ENCODE assay signal across 23 mouse cellular contexts in genomic region chr2:29042124-29042523, GRCm38 (mm10). TPM values are rescaled to one million over a fixed set of nuclear protein-coding genes. Genes with fewer than 3 reads are reported as not detected.
A peak's percentile ranks its signal among the peaks of the same experiment; 100 is the strongest.
DNase-seq lines count a peak whose midpoint lies in the region; ATAC-seq and TF ChIP-seq lines count a peak whose summit lies in the region.
"Had no signal": no experiment of that assay in that cellular context is flagged by ENCODE, and none has a peak within 500 bp of the region (broad histone marks: within the 10 kb centered on the region; RNA-seq: fewer than 3 reads in every experiment).

No protein-coding gene starts in this region.

- H3K9ac ChIP-seq in hindbrain, embryonic 16.5 days (ENCODE audit: low read depth, low read length): no peak overlapping the region
- H3K9ac ChIP-seq in liver, postnatal 0 days (replicated peaks): no peak overlapping the region
- no peak overlapping the region for H3K9ac ChIP-seq in liver, embryonic 12.5 days
- H3K9ac ChIP-seq in MEL (ENCODE audit: control insufficient read depth, low read depth, low read length, poor library complexity, severe bottlenecking): no peak overlapping the region
- H3K9ac ChIP-seq: embryonic facial prominence, embryonic 12.5 days; heart, embryonic 13.5 days; limb, embryonic 13.5 days; liver, embryonic 14.5 days; neural tube, embryonic 15.5 days had no signal

- peaks cover 49% of the 10 kb centered on the region for H3K4me1 ChIP-seq in hindbrain, embryonic 10.5 days (replicated peaks)
- H3K4me1 ChIP-seq in hindbrain, embryonic 16.5 days (ENCODE audit: control insufficient read depth, insufficient read depth, low read depth, low read length): peaks cover 15% of the 10 kb centered on the region
- H3K4me1 ChIP-seq in liver, postnatal 0 days (ENCODE audit: insufficient read depth): no peaks in the 10 kb centered on the region
- no peaks in the 10 kb centered on the region for H3K4me1 ChIP-seq in liver, embryonic 12.5 days
- no peaks in the 10 kb centered on the region for H3K4me1 ChIP-seq in MEL (ENCODE audit: control insufficient read depth in 1 of 2, insufficient read depth in 2 of 2, low read length in 2 of 2)
- H3K4me1 ChIP-seq: embryonic facial prominence, embryonic 12.5 days; heart, embryonic 13.5 days; limb, embryonic 13.5 days had no signal

- H3K9me3 ChIP-seq in hindbrain, embryonic 10.5 days: no peaks in the 10 kb centered on the region
- H3K9me3 ChIP-seq in hindbrain, embryonic 16.5 days (ENCODE audit: control insufficient read depth, low read length): no peaks in the 10 kb centered on the region
- H3K9me3 ChIP-seq in liver, postnatal 0 days (ENCODE audit: low read length): no peaks in the 10 kb centered on the region
- no peaks in the 10 kb centered on the region for H3K9me3 ChIP-seq in liver, embryonic 12.5 days (replicated peaks)
- no peaks in the 10 kb centered on the region for H3K9me3 ChIP-seq in MEL (replicated peaks; ENCODE audit: insufficient read depth, low read length)
- H3K9me3 ChIP-seq: embryonic facial prominence, embryonic 12.5 days; heart, embryonic 13.5 days; limb, embryonic 13.5 days; neural tube, embryonic 15.5 days had no signal

- H3K4me3 ChIP-seq in hindbrain, embryonic 10.5 days: no peak overlapping the region
- H3K4me3 ChIP-seq in hindbrain, embryonic 16.5 days (ENCODE audit: low read length): no peak overlapping the region
- no peak overlapping the region for H3K4me3 ChIP-seq in liver, postnatal 0 days (ENCODE audit: low read depth, low read length)
- no peak overlapping the region for H3K4me3 ChIP-seq in liver, embryonic 12.5 days
- no peak overlapping the region for H3K4me3 ChIP-seq in MEL (ENCODE audit: control insufficient read depth in 1 of 2, insufficient read depth in 1 of 2, low read depth in 2 of 2, low read length in 2 of 2)
- H3K4me3 ChIP-seq: embryonic facial prominence, embryonic 12.5 days; erythroblast, embryonic 14.5 days; heart, embryonic 13.5 days; limb, embryonic 13.5 days; neural tube, embryonic 15.5 days had no signal

- H3K27me3 ChIP-seq in hindbrain, embryonic 10.5 days (ENCODE audit: insufficient read depth, poor library complexity, severe bottlenecking): peaks cover 96% of the 10 kb centered on the region
- H3K27me3 ChIP-seq in hindbrain, embryonic 16.5 days (replicated peaks; ENCODE audit: control insufficient read depth, insufficient read depth, low read length): peaks cover 12% of the 10 kb centered on the region
- no peaks in the 10 kb centered on the region; the same call in 1 of the 2 replicates for H3K27me3 ChIP-seq in liver, postnatal 0 days (ENCODE audit: insufficient read depth, low read length)
- H3K27me3 ChIP-seq in liver, embryonic 12.5 days (replicated peaks): peaks cover 82% of the 10 kb centered on the region
- no peaks in the 10 kb centered on the region; a peak in 2 of 4 replicates for H3K27me3 ChIP-seq in MEL (ENCODE audit: control insufficient read depth in 1 of 2, insufficient read depth in 2 of 2, low read length in 2 of 2)

- ATAC-seq in hindbrain, embryonic 16.5 days: no peak
- ATAC-seq in liver, postnatal 0 days: no peak
- no peak for ATAC-seq in liver, embryonic 12.5 days
- ATAC-seq: forebrain, embryonic 16.5 days; inflammation-experienced regulatory T-cells, adult 6 months had no signal

- TF ChIP-seq CTCF in liver, postnatal 0 days (IDR thresholded peaks at IDR 0.05; ENCODE audit: low read depth): peak; percentile 31
- peak in 2 of 3 experiments; percentile 26 to 58; a peak in 2 of 6 replicates for TF ChIP-seq CTCF in MEL (IDR thresholded peaks at IDR 0.05 in 2 of 3, conservative IDR thresholded peaks at IDR 0.05 in 1 of 3; ENCODE audit: control insufficient read depth in 1 of 3, insufficient read depth in 1 of 3, low read depth in 2 of 3, low read length in 3 of 3, poor library complexity in 1 of 3, severe bottlenecking in 1 of 3)

- no peak for TF ChIP-seq EP300 in liver, postnatal 0 days (IDR thresholded peaks at IDR 0.05; ENCODE audit: low read depth)
- TF ChIP-seq EP300 in MEL (IDR thresholded peaks at IDR 0.05; ENCODE audit: low read depth in 1 of 2, low read length in 2 of 2): no peak

- no peak for TF ChIP-seq POLR2A in MEL (IDR thresholded peaks at IDR 0.05; ENCODE audit: control insufficient read depth in 1 of 2, insufficient read depth in 1 of 2, low read depth in 1 of 2, low read length in 2 of 2, poor library complexity in 1 of 2)

- peak overlapping the region; percentile 35; the same call in 1 of the 2 replicates for H3K27ac ChIP-seq in hindbrain, embryonic 10.5 days
- no peak overlapping the region for H3K27ac ChIP-seq in hindbrain, embryonic 16.5 days (ENCODE audit: low read depth, low read length)
- no peak overlapping the region for H3K27ac ChIP-seq in liver, postnatal 0 days (ENCODE audit: low read depth)
- no peak overlapping the region for H3K27ac ChIP-seq in liver, embryonic 12.5 days
- H3K27ac ChIP-seq in MEL (ENCODE audit: control insufficient read depth, low read depth, low read length): no peak overlapping the region
- H3K27ac ChIP-seq: embryonic facial prominence, embryonic 12.5 days; heart, embryonic 13.5 days; limb, embryonic 13.5 days; liver, embryonic 14.5 days; neural tube, embryonic 15.5 days had no signal

- WGBS in hindbrain, embryonic 10.5 days: 87% methylated on average over 5 of the region's 5 CpGs
- 93% methylated on average over 5 of the region's 5 CpGs for WGBS in hindbrain, embryonic 16.5 days
- WGBS in liver, postnatal 0 days (ENCODE audit: insufficient replicate concordance): 76% methylated on average over 5 of the region's 5 CpGs
- 59% methylated on average over 5 of the region's 5 CpGs for WGBS in liver, embryonic 12.5 days (ENCODE audit: insufficient replicate concordance)

- peak; percentile 26 for TF ChIP-seq RAD21 in MEL (IDR thresholded peaks at IDR 0.05; ENCODE audit: low read depth, low read length)

- DNase-seq in hindbrain, embryonic 10.5 days (ENCODE audit: low spot score): no peak
- DNase-seq in liver, postnatal 0 days: no peak
- DNase-seq in 416B (ENCODE audit: low read depth): peak; percentile 22
- peak; percentile 19 for DNase-seq in MEL (ENCODE audit: low read depth, low spot score)
- no peak for DNase-seq in frontal cortex, postnatal 14 days (ENCODE audit: low spot score in 2 of 2)
- DNase-seq: adrenal gland, postnatal 14 days; cerebellum, adult 11 months; cerebellum, postnatal 10 days; kidney, adult 9 months; kidney, postnatal 4 days; thymus, adult 18-20 months had no signal

- no peaks in the 10 kb centered on the region for H3K79me2 ChIP-seq in MEL (ENCODE audit: control insufficient read depth, insufficient read depth, low read length, poor library complexity)

- no peaks in the 10 kb centered on the region for H3K36me3 ChIP-seq in hindbrain, embryonic 10.5 days
- no peaks in the 10 kb centered on the region for H3K36me3 ChIP-seq in hindbrain, embryonic 16.5 days (ENCODE audit: control insufficient read depth, insufficient read depth, low read length)
- H3K36me3 ChIP-seq in liver, postnatal 0 days (replicated peaks; ENCODE audit: insufficient read depth, low read length): no peaks in the 10 kb centered on the region
- no peaks in the 10 kb centered on the region for H3K36me3 ChIP-seq in liver, embryonic 12.5 days
- no peaks in the 10 kb centered on the region for H3K36me3 ChIP-seq in MEL (ENCODE audit: control insufficient read depth in 1 of 2, insufficient read depth in 2 of 2, low read length in 2 of 2)
- H3K36me3 ChIP-seq: embryonic facial prominence, embryonic 12.5 days; heart, embryonic 13.5 days; limb, embryonic 13.5 days; neural tube, embryonic 15.5 days had no signal

- no peak overlapping the region for H3K4me2 ChIP-seq in hindbrain, embryonic 16.5 days (ENCODE audit: low read length)
- no peak overlapping the region for H3K4me2 ChIP-seq in liver, postnatal 0 days (ENCODE audit: low read depth, low read length)
- no peak overlapping the region for H3K4me2 ChIP-seq in liver, embryonic 12.5 days
- H3K4me2 ChIP-seq: embryonic facial prominence, embryonic 12.5 days; heart, embryonic 13.5 days; limb, embryonic 13.5 days; neural tube, embryonic 15.5 days had no signal

TF ChIP-seq in MEL, 35 proteins besides CTCF, POLR2A, EP300 and RAD21:
- TF ChIP-seq SMC3 (IDR thresholded peaks at IDR 0.05; ENCODE audit: low read depth, low read length) (peak; percentile 54), MAX (IDR thresholded peaks at IDR 0.05; ENCODE audit: low read length) (no peak)

RNA-seq across cellular contexts. Expression of gene Cfap77, which starts 12.7 kb away (rescaled TPM):
- polyA plus RNA-seq in hindbrain, embryonic 10.5 days (2016; fragmentation: Nextera tagmentation; extraction: Ambion mirVana): 0.51 and 0.61 TPM in 2 replicates
- 0.65 and 1.0 TPM in 2 replicates for polyA plus RNA-seq in hindbrain, embryonic 16.5 days (2015; fragmentation: Nextera tagmentation; extraction: Ambion mirVana)
- polyA plus RNA-seq in liver, postnatal 0 days (2015; fragmentation: Nextera tagmentation; extraction: Ambion mirVana): 0.06 TPM in 1 of 2 replicates, not detected in the other
- 0.12 and 0.30 TPM in 2 replicates for polyA plus RNA-seq in liver, embryonic 12.5 days (2016; fragmentation: Nextera tagmentation; extraction: Ambion mirVana)
- 0.95 and 1.1 TPM in 2 replicates for total RNA-seq in MEL (2012; rRNA removed)
- 1 to 10 TPM in 1 of 2 experiments, not detected in 1; 2.4 TPM for polyA plus RNA-seq in MEL (2012; ENCODE audit: insufficient read depth in 1 of 2, insufficient read length in 2 of 2, low read depth in 1 of 2, low replicate concordance in 2 of 2, missing spikeins in 1 of 2)
- total RNA-seq: gastrocnemius, adult 8-10 months; heart, postnatal 25 days had no signal
- polyA plus RNA-seq: erythroblast, embryonic 14.5 days had no signal

RNA-seq across cellular contexts. Expression of gene Ttf1, which starts 17.9 kb away (rescaled TPM):
- 10.2 and 12.2 TPM in 2 replicates for polyA plus RNA-seq in hindbrain, embryonic 10.5 days (2016; fragmentation: Nextera tagmentation; extraction: Ambion mirVana)
- polyA plus RNA-seq in hindbrain, embryonic 16.5 days (2015; fragmentation: Nextera tagmentation; extraction: Ambion mirVana): 6.7 and 7.7 TPM in 2 replicates
- 3.0 and 3.1 TPM in 2 replicates for polyA plus RNA-seq in liver, postnatal 0 days (2015; fragmentation: Nextera tagmentation; extraction: Ambion mirVana)
- 7.9 and 8.4 TPM in 2 replicates for polyA plus RNA-seq in liver, embryonic 12.5 days (2016; fragmentation: Nextera tagmentation; extraction: Ambion mirVana)
- total RNA-seq in MEL (2012; rRNA removed): 12.7 and 13.5 TPM in 2 replicates
- polyA plus RNA-seq in MEL (2012; ENCODE audit: insufficient read depth in 1 of 2, insufficient read length in 2 of 2, low read depth in 1 of 2, low replicate concordance in 2 of 2, missing spikeins in 1 of 2): 10 to 100 TPM in 1 of 2 experiments, not detected in 1; 15.6 TPM

Comparison
In these comparisons a context has a peak if more than half of its experiments do, and no peak if none do; other contexts are left out.
1. DNase-seq: peak in 416B (single experiment) and MEL (single experiment); none in hindbrain, embryonic 10.5 days (single experiment), liver, postnatal 0 days (single experiment) and frontal cortex, postnatal 14 days (0 of 2).